Mouse (Mus musculus) bone marrow macrophage, adult 2 months (primary cell): ENCODE data around the gene Cxcr5.

Source experiments
- CTCF ChIP-seq: IDR thresholded peaks from 2 replicates; pipeline ENCODE4 v1.5.1; 2012; ENCODE audit warnings: low read depth, mild to moderate bottlenecking, low read length, moderate library complexity
- POLR2A ChIP-seq: IDR thresholded peaks from 2 replicates; pipeline ENCODE4 v1.6.1; 2012; ENCODE audit warnings: mild to moderate bottlenecking, low read depth, low read length, borderline replicate concordance

GRCm38 (mm10) chr9:44589095-44589494 lies 27.4 kb upstream of the Cxcr5 start:
- TF ChIP-seq POLR2A, result no peak
- no peak for TF ChIP-seq CTCF
